Mouse (Mus musculus): Measurements from ENCODE around the gene Crocc. TPM values are rescaled to one million over a fixed set of nuclear protein-coding genes. Genes with fewer than 3 reads are reported as not detected.

Gene Crocc
- polyA plus RNA-seq, 1 experiment from 2014 or later, result 3.0 TPM

DNA sequence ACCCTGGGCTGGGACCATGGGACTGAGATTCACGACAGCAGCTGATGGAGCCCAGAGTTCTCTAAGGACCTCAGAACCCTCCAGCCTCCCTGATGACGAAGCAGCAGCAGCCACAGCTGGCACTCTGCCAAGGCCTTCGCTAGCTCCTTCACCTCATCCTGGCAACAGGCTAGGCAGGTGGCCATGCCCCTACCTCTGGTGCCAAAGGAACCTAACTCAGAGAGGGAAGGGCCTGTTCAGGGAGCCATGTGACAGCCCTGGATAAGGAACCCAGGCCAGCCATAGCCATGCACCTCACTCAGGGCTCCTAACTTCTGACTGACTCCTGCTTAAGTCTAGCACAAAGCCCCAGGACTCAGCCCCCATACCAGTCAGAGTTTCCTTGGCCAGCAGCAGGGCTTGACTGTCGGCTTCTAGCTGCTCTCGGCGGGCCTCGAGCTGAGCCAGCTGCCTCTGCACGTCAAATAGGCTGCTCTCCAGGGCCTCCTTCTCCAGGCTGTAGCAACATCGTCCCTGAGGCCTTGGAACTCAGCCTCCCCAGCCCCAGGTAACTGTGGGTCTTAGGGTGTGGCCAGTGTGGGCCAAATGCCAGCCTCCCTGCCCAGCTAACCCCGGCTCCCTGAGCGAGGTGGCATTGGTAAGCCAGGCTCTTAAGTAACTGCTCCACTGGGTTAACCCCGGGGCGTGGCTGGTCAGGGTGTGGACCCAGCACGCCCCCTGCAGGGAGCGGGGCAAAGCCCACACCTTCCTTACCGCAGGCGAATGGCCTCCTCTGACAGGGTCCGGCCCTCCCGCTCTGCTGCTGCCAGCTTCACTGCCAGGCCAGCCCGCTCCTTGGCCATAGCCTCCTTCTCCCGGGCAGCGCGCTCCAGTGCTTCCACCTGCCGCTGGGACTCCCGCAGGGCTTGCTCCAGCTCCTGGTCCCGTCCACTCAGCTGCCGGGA is 26.5 kb downstream of the Crocc start:
- H3K4me1 ChIP-seq (ENCODE audit: control insufficient read depth, insufficient read depth, low read length), result peaks cover 15% of the 10 kb centered on the region
- H3K4me2 ChIP-seq (ENCODE audit: low read depth, low read length), result no peak overlapping the region
- no peaks in the 10 kb centered on the region for H3K27me3 ChIP-seq (ENCODE audit: control insufficient read depth, insufficient read depth, low read length)
- no peak overlapping the region for H3K4me3 ChIP-seq (replicated peaks; ENCODE audit: low read length)
- H3K9me3 ChIP-seq (replicated peaks; ENCODE audit: control insufficient read depth, low read length), result no peaks in the 10 kb centered on the region
- H3K27ac ChIP-seq (ENCODE audit: low read length), result peak overlapping the region; percentile 70
- H3K9ac ChIP-seq (ENCODE audit: low read length), result peak overlapping the region; percentile 48
- peak; percentile 31; the same call in 1 of the 2 replicates for ATAC-seq (ENCODE audit: insufficient read depth, low FRiP score)
- no peaks in the 10 kb centered on the region for H3K36me3 ChIP-seq (ENCODE audit: control insufficient read depth, insufficient read depth, low read length)
- WGBS, result 67% methylated on average over 27 of the region's 27 CpGs

- Histone ChIP-seq H3K9ac (ENCODE audit: low read length) (no peak overlapping the region), H3K4me1 (ENCODE audit: control insufficient read depth, insufficient read depth, low read length) (peaks cover 15% of the 10 kb centered on the region), H3K4me2 (ENCODE audit: low read depth, low read length) (no peak overlapping the region), H3K36me3 (ENCODE audit: control insufficient read depth, insufficient read depth, low read length) (no peaks in the 10 kb centered on the region), H3K27me3 (ENCODE audit: control insufficient read depth, insufficient read depth, low read length) (no peaks in the 10 kb centered on the region), H3K9me3 (replicated peaks; ENCODE audit: control insufficient read depth, low read length) (no peaks in the 10 kb centered on the region), H3K4me3 (replicated peaks; ENCODE audit: low read length) (no peak overlapping the region), H3K27ac (ENCODE audit: low read length) (no peak overlapping the region)
- WGBS, result 10% methylated on average over 6 of the region's 6 CpGs
- ATAC-seq (ENCODE audit: insufficient read depth, low FRiP score), result peak; percentile 42; the same call in 1 of the 2 replicates
These were observed 28.6 kb downstream of the Crocc start for GRCm38 (mm10) chr4:141031733-141032132.

GRCm38 (mm10) chr4:141030541-141031206 is 29.7 kb downstream of the Crocc start:
- Histone ChIP-seq H3K9ac (ENCODE audit: low read length) (0 out of 2 replicates have a peak overlapping the region, but pooled peaks have one; percentile 11), H3K27ac (ENCODE audit: low read length) (no peak overlapping the region), H3K4me2 (ENCODE audit: low read depth, low read length) (no peak overlapping the region), H3K27me3 (ENCODE audit: control insufficient read depth, insufficient read depth, low read length) (no peaks in the 10 kb centered on the region), H3K9me3 (replicated peaks; ENCODE audit: control insufficient read depth, low read length) (no peaks in the 10 kb centered on the region), H3K4me3 (replicated peaks; ENCODE audit: low read length) (no peak overlapping the region), H3K36me3 (ENCODE audit: control insufficient read depth, insufficient read depth, low read length) (no peaks in the 10 kb centered on the region), H3K4me1 (ENCODE audit: control insufficient read depth, insufficient read depth, low read length) (peaks cover 15% of the 10 kb centered on the region)
- ATAC-seq (ENCODE audit: insufficient read depth, low FRiP score), result no peak
- WGBS, result 89% methylated on average over 18 of the region's 18 CpGs

DNA sequence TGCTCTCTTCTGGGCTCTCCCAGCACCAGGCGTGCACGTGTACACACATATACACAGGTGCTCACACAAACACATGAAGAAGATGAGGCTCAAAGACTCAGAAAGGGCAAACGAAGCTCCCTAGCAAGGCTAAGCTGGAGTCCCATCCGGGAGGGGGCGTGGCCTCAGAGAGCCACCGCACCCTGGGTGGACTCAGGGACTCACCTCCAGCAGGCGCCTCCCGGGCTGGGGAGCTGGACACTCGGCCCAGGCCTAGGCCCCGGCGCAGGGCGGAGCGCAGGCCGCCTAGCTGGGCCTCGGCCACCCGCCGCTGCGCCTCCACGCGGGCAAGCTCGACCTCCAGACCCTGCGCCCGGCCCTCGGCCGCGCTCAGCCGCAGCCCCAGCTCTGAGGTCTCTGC is 35.4 kb downstream of the Crocc start:
- H3K27ac ChIP-seq (ENCODE audit: low read length), result no peak overlapping the region
- H3K9ac ChIP-seq (ENCODE audit: low read length), result no peak overlapping the region
- no peaks in the 10 kb centered on the region for H3K9me3 ChIP-seq (replicated peaks; ENCODE audit: control insufficient read depth, low read length)
- no peak for ATAC-seq (ENCODE audit: insufficient read depth, low FRiP score)
- peaks cover 34% of the 10 kb centered on the region for H3K4me1 ChIP-seq (ENCODE audit: control insufficient read depth, insufficient read depth, low read length)
- H3K4me3 ChIP-seq (replicated peaks; ENCODE audit: low read length), result no peak overlapping the region
- H3K27me3 ChIP-seq (ENCODE audit: control insufficient read depth, insufficient read depth, low read length), result no peaks in the 10 kb centered on the region
- no peaks in the 10 kb centered on the region for H3K36me3 ChIP-seq (ENCODE audit: control insufficient read depth, insufficient read depth, low read length)
- WGBS, result 74% methylated on average over 27 of the region's 27 CpGs
- no peak overlapping the region for H3K4me2 ChIP-seq (ENCODE audit: low read depth, low read length)

GRCm38 (mm10) chr4:141024052-141024451 is 36.3 kb downstream of the Crocc start:
- no peaks in the 10 kb centered on the region for H3K36me3 ChIP-seq (ENCODE audit: control insufficient read depth, insufficient read depth, low read length)
- WGBS, result 37% methylated on average over 9 of the region's 9 CpGs
- H3K9me3 ChIP-seq (replicated peaks; ENCODE audit: control insufficient read depth, low read length), result no peaks in the 10 kb centered on the region
- H3K27ac ChIP-seq (ENCODE audit: low read length), result peak overlapping the region; percentile 9; the same call in 1 of the 2 replicates
- no peak overlapping the region for H3K9ac ChIP-seq (ENCODE audit: low read length)
- H3K27me3 ChIP-seq (ENCODE audit: control insufficient read depth, insufficient read depth, low read length), result no peaks in the 10 kb centered on the region
- ATAC-seq (ENCODE audit: insufficient read depth, low FRiP score), result no peak
- H3K4me1 ChIP-seq (ENCODE audit: control insufficient read depth, insufficient read depth, low read length), result peaks cover 40% of the 10 kb centered on the region
- no peak overlapping the region for H3K4me3 ChIP-seq (replicated peaks; ENCODE audit: low read length)
- H3K4me2 ChIP-seq (ENCODE audit: low read depth, low read length), result no peak overlapping the region

DNA sequence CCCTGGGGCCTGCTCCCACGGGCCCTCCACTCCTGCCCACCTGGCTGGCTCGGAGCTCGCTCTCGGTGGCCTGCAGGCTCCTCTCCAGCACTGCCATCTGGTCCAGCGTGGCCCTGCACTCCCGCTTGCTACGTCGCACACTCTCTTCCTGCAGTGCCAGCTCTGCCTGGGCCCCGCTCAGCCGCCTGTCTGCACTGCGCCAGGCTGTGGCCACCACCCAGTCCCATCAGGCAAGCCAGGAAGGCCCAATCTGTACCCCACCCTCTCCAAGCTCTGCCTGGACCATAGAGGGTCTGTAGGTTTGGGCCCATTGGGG is 38.8 kb downstream of the Crocc start:
- H3K4me2 ChIP-seq (ENCODE audit: low read depth, low read length), result no peak overlapping the region
- WGBS, result 46% methylated on average over 11 of the region's 11 CpGs
- no peaks in the 10 kb centered on the region for H3K36me3 ChIP-seq (ENCODE audit: control insufficient read depth, insufficient read depth, low read length)
- no peak for ATAC-seq (ENCODE audit: insufficient read depth, low FRiP score)
- peak overlapping the region; percentile 95 for H3K27ac ChIP-seq (ENCODE audit: low read length)
- no peaks in the 10 kb centered on the region for H3K9me3 ChIP-seq (replicated peaks; ENCODE audit: control insufficient read depth, low read length)
- H3K27me3 ChIP-seq (ENCODE audit: control insufficient read depth, insufficient read depth, low read length), result no peaks in the 10 kb centered on the region
- H3K4me1 ChIP-seq (ENCODE audit: control insufficient read depth, insufficient read depth, low read length), result peaks cover 40% of the 10 kb centered on the region
- H3K9ac ChIP-seq (ENCODE audit: low read length), result peak overlapping the region; percentile 56
- H3K4me3 ChIP-seq (replicated peaks; ENCODE audit: low read length), result no peak overlapping the region

GRCm38 (mm10) chr4:141020811-141021613 is 39.3 kb downstream of the Crocc start:
- H3K9me3 ChIP-seq (replicated peaks; ENCODE audit: control insufficient read depth, low read length), result no peaks in the 10 kb centered on the region
- WGBS, result 23% methylated on average over 14 of the region's 14 CpGs
- no peaks in the 10 kb centered on the region for H3K27me3 ChIP-seq (ENCODE audit: control insufficient read depth, insufficient read depth, low read length)
- peak; percentile 81 for ATAC-seq (ENCODE audit: insufficient read depth, low FRiP score)
- H3K4me1 ChIP-seq (ENCODE audit: control insufficient read depth, insufficient read depth, low read length), result peaks cover 40% of the 10 kb centered on the region
- no peak overlapping the region for H3K4me3 ChIP-seq (replicated peaks; ENCODE audit: low read length)
- H3K36me3 ChIP-seq (ENCODE audit: control insufficient read depth, insufficient read depth, low read length), result no peaks in the 10 kb centered on the region
- H3K27ac ChIP-seq (ENCODE audit: low read length), result peak overlapping the region; percentile 95
- peak overlapping the region; percentile 56 for H3K9ac ChIP-seq (ENCODE audit: low read length)
- peak overlapping the region; percentile 37 for H3K4me2 ChIP-seq (ENCODE audit: low read depth, low read length)

- Histone ChIP-seq H3K4me2 (ENCODE audit: low read depth, low read length) (peak overlapping the region; percentile 37), H3K4me3 (replicated peaks; ENCODE audit: low read length) (no peak overlapping the region), H3K9ac (ENCODE audit: low read length) (peak overlapping the region; percentile 47; the same call in 1 of the 2 replicates), H3K4me1 (ENCODE audit: control insufficient read depth, insufficient read depth, low read length) (peaks cover 40% of the 10 kb centered on the region), H3K27me3 (ENCODE audit: control insufficient read depth, insufficient read depth, low read length) (no peaks in the 10 kb centered on the region), H3K36me3 (ENCODE audit: control insufficient read depth, insufficient read depth, low read length) (no peaks in the 10 kb centered on the region), H3K9me3 (replicated peaks; ENCODE audit: control insufficient read depth, low read length) (no peaks in the 10 kb centered on the region), H3K27ac (ENCODE audit: low read length) (peak overlapping the region; percentile 95)
- ATAC-seq (ENCODE audit: insufficient read depth, low FRiP score), result no peak
- 67% methylated on average over 17 of the region's 17 CpGs for WGBS
These were observed 40.1 kb downstream of the Crocc start for GRCm38 (mm10) chr4:141020220-141020619.

Data from stomach, embryonic 16.5 days (tissue).